Mouse (Mus musculus): ENCODE measurements around the gene Itpk1.
A peak's percentile ranks its signal among the peaks of the same experiment; 100 is the strongest.

The Itpk1 gene

GRCm38 (mm10) chr12:102622302-102622842 lies 82.4 kb downstream of the Itpk1 start:
- no peak for DNase-seq

DNA sequence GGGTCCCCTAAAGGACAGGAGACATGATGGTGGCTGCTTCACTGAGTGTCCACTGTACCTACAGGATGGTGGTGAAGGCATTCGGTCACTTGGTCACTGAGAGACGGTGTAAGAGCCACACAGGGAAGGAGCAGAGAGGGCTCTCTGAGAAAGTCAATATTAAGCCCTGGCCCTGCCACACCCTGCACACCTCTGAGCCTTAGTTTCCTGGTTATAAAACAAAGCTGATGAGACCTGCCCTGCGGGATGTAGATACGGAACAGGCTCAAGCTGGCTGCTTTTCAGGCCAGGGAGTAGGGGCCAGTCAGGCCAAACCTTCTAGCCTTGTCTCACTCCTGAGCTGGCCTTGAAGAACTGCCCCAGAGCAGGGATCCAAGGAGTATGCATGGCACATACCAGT lies 82.9 kb downstream of the Itpk1 start:
- DNase-seq = no peak

GRCm38 (mm10) chr12:102621205-102621604 lies 83.5 kb downstream of the Itpk1 start:
- DNase-seq = no peak

DNA sequence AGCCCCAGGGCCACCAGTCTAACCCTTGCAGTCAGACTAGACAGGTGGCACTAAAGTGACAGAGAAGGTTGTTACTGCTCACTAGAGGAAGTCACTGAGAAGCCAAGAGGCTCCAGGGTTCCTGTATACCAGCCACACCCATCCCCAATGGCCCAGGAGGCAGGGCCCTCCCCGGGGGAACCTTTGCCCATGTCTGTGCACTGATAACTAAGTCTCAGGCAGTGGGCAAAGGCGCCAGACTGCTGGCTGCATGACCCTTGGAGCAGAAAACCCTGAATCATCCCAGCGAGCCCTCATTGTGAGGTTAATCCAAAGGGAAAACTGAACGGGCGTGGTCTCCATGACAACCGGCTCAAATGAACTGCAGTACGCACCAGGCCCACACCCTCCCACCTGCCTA lies 84.8 kb downstream of the Itpk1 start:
- peak; percentile 70 for DNase-seq

DNA sequence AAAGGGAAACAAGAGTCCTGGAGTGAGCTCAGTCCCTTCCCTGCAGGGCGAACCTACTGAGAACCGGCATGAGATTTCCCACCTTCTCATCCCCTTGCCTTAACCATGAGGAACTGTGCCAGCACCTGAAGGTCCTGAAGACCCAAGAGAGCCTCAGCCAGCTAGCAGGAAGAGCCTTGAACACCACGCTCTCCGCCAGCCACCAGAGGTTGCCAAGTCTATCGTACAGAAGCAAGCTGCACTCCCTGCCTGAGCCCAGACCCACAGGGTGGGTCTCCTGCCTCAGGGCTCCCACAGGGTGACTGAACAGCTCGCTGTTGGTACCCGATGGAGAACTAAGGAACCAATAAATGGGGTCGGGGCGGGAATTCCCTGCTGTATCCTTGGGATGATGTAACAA lies 86.6 kb downstream of the Itpk1 start:
- DNase-seq = no peak

- DNase-seq = no peak
Measured at GRCm38 (mm10) chr12:102616843-102617519, 87.7 kb downstream of the Itpk1 start.

- no peak for DNase-seq
Measured at GRCm38 (mm10) chr12:102616201-102616600, 88.5 kb downstream of the Itpk1 start.

GRCm38 (mm10) chr12:102613411-102613810 lies 91.3 kb downstream of the Itpk1 start:
- no peak for DNase-seq

DNA sequence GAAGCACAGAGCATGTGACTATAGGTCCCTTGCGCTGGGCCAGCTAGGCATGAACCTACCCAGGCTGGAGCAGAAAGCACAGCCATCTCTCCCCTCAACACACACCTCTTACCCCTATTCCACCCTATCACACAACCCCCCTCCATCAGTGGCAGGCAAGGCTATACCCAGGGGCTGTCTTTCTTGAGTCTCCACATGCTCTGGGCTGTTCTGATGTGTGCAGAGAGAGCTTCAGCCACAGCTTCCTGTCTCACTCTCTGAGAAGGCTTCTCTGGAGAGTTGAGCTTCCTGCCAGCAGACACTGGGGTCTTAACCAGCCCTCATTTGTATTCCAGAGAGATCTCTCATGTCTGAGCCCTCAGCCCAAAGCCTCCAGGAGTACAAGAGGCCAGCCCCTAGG lies 92.3 kb downstream of the Itpk1 start:
- no peak for DNase-seq

DNA sequence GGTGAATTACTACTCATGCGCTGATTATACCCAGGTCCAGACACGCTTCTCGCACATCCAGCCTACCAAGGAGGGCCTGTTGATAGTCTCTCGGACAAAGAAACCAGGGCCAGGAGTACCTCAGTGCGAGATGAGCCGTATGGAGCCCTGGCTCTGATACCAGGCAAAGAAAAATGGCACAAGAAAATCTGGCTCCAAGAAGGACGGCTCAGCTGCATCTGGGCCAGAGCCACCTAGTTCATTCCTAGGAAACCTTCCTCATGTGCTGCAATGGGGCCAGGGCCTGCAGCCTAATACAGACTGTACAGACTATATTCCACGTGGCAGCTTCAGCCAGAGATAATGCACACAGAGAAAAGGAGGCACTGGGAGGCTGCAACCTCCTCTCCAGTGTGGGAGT lies 93.8 kb downstream of the Itpk1 start:
- no peak for DNase-seq

DNA sequence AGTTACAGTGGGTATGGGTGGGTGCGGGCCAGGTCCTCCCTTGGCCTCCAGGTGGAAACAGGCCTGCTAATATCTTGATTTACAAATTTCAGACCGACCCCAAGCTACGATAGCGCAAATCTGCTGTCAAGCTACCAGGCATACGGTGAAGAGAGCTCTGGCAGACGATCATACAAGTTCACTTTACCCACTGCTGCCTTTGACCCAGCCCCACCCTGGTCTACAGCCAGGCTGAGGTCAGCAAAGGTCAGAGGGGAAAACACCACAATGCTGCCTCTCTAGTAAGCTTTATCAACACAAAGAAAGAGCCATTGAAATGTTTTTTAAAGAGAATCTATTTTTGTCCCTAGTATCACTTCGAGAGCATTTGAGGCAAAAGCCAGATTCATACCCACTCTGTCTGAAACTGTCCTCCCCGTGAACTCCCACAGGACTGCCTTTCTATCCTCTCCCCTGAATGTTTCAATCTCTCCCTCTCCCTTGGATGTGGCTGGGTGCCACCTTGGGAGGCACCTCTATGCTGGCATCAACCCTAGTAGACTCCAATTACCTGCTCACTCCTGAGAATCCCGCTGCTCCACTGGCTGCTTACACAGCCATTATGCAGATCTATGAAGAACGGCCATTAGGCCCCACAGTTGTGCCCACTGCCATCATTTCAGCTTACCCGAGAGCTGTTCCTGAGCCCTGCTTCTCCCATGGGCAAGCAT lies 96.8 kb downstream of the Itpk1 start:
- no peak for DNase-seq

GRCm38 (mm10) chr12:102607066-102607465 lies 97.7 kb downstream of the Itpk1 start:
- no peak for DNase-seq

DNA sequence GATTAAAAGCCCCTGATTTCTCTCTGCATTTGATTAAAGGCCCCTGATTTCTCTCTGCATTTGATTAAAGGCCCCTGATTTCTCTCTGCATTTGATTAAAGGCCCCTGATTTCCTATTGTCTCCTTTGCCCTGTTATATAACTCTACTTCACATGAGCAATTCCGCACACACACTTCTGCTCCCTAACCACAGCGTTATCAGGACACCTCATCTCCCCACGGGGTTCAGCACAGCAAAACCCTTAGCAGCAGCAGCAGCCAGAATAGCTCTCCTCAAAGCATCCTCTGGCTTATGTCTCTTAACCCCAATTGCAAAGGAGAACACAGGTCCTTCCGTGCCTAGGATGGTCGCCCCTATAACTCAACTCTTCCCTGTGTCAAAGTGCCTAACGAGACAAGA lies 99.1 kb downstream of the Itpk1 start:
- DNase-seq = no peak

DNA sequence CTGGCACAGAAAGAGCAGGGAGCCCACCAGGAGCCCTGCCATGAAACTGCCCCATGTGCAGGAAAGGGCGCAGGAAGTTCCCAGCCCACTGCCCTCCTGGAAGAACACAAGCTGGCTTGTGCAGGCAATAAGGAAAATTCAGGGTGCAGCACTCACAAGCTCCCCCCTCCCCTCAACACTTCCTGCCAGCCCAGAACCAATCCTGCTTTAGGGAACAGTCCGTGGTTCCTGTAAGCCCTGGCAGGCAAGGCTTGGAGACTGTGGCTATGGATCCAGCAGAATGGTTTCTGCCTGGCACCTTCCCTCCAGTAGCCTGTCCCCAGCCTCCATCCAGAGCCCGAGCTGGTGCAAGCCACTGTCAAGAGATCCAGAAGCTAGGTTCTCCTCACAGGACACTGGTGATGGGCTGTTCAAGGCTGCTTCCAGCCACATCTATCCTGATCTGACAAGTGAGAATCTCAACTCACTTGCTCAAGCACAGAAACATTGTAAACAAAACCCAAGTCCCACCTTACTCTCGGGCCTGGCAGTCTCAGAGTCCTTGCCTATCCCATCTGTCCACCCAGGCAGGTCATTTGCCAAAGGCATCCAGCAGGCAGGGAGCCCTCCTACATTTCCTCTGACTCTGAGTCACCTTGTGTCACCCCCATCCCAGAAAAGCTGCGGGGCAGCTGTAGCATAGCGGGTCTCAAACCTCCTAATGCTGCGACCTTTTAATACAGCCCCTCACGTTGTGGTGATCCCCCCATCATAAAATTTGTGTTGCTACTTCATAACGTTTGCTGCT lies 102.3 kb downstream of the Itpk1 start:
- no peak for DNase-seq

GRCm38 (mm10) chr12:102601847-102602246 lies 102.9 kb downstream of the Itpk1 start:
- DNase-seq = no peak

DNA sequence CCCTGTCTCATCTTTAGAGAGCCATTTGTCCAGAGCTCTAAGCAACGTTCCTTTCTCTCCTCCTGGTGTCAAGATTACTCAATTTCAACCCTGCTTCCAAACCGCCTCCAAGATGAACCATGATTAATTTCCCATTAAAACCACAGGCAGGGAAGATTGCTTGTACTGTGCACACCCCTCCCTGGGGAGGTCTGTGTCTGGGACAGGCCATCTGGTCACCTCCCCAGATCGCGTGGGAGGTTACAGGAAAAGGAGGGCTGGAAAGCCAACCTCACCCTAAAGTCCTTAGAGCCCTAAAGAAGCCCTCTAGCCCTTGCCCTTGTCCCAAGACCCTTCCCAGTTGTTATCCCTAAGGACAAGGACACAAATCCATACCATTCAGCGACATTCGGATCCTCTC lies 104.4 kb downstream of the Itpk1 start:
- DNase-seq = no peak

DNA sequence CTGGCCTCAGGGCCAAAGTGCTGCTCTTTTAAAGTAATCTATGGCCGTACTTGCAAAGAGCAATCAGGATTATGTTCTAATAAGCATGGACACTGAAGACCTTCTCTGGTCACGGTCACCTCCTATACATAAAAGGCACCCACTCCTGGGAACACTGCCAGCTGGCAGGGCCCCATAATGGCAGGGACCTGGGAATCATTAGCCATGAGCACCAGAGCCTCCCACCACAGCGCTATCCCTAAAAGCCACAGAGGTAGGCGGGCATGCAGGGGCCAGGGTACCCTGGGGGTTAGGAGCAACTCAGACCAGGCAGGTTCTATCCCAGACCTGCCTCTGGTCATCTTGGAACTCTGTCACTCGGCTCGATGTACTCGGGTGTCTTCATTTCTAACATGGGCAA lies 104.9 kb downstream of the Itpk1 start:
- DNase-seq = peak; percentile 84

DNA sequence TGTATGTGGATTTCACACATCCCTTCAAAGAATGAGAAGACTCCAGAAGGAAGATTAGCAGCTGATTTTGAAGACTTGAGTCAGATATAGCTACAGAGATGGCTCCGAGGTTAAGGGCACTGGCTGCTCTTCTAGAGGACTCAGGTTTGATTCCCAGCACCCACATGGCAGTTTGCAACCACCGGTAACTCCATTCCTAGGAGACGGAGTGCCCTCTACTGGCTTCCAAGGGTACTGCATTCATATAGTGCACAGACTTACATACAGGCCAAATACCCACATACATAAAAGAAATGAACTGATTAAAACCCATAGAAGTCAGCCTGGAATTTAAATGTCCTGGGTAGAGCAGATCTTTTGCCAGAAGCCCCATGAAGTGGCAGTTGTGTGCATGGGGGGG lies 106.2 kb downstream of the Itpk1 start:
- DNase-seq = no peak

DNA sequence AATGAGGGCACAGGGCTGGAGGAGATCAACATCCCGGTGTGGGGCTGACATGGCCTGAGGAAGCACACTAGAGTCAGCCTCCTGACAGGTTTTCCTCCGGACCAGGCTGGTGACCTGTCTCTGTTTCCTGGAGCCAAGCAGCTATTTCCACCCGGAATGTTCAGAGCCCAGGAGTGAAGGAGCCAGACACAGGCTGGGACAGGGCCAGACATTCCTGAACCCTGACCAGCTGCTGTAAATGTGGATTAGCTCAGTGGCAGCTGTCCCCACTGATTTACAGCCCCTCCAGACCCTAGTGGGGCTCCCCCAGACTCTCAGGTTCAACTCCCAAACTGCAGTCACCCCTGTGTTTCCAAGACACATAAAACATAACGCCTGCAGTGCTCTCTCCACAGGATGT lies 107.3 kb downstream of the Itpk1 start:
- peak; percentile 83 for DNase-seq

GRCm38 (mm10) chr12:102596410-102596809 lies 108.3 kb downstream of the Itpk1 start:
- no peak for DNase-seq

DNA sequence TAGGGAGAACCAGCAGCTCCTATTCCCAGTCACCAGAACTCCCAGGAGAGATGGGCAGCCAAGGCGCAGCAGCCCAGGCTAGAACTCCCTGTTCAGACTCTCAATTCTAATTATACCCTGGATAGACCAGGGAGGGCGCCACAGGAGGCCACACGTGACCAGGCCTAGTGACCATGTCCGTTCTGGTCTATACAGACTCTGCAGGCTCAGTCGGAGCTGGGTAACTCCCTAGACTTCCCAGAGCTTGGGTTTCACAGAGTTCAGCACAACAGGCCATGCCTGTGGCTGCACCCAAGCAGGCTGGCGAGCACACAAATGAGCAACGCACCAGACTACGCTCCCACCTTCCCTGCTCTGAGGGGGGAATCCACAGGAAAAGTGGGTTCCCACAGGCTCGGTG lies 110.1 kb downstream of the Itpk1 start:
- no peak for DNase-seq

GRCm38 (mm10) chr12:102593699-102594098 lies 111.0 kb downstream of the Itpk1 start:
- DNase-seq = peak; percentile 59

DNA sequence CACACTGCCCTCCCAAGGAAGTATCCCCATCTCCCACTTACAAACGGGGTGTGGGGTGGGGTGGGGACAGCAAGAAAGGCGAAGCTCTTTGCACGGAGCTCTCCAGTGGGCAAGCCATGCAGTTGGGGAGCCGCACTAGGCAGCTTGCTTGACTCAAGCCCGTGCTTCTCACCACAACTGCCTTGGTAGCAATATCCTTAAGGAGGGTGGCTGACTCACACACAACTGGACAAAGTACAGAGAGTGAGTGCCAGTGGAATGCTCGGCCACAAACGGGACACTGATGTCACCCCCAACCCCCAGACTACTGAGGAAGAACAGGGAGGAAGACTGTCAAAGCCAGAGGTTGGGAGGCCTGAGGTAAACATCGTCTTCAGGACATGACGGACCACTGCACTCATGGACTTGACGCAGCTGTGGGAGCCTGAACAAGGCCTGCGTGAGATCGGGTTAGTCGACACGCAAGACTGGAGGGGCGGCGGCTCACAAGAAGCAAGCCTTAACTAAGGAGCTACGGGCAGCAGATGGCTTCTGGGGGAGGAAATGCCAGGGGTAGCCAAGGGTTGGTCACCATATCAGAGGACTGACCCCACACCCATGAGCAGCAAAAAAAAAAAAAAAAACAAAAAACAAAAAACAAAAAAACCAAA lies 113.9 kb downstream of the Itpk1 start:
- DNase-seq = no peak
